Mouse (Mus musculus): ENCODE measurements around the gene Map1b. TPM values are rescaled to one million over a fixed set of nuclear protein-coding genes. Genes with fewer than 3 reads are reported as not detected.

Map1b gene
- 0.08 and 0.09 TPM in 2 replicates for polyA plus RNA-seq (2012; ENCODE audit: low replicate concordance)

GRCm38 (mm10) chr13:99516448-99516881 is at the start of gene Map1b:
Gene Map1b, minus strand, starts transcription at chr13:99516540.

Other genes starting within 250 kb of the Map1b start
- 8.4 and 19.1 TPM in 2 replicates for gene Ptcd2, start 171.8 kb downstream of the Map1b start, polyA plus RNA-seq (2012; ENCODE audit: low replicate concordance)
- gene Mrps27, start 171.8 kb downstream of the Map1b start, polyA plus RNA-seq (2012; ENCODE audit: low replicate concordance) = 4.9 and 10.1 TPM in 2 replicates

Data from leukemia stem cell, adult 10-12 weeks (primary cell).